Mouse (Mus musculus) embryonic fibroblast, embryonic 13.5 days (primary cell): Measurements from ENCODE around the gene Neurog3.

ENCODE experiments used
- CTCF ChIP-seq: IDR thresholded peaks from 2 replicates; pipeline ENCODE4 v1.5.1; 2011; ENCODE audit warnings: mild to moderate bottlenecking, control low read depth, low read length, moderate library complexity, borderline replicate concordance; ENCODE audit not compliant: insufficient read depth
- POLR2A ChIP-seq: IDR thresholded peaks from 2 replicates; pipeline ENCODE4 v1.6.1; 2011; ENCODE audit warnings: low read depth, mild to moderate bottlenecking, control low read depth, low read length, moderate library complexity

DNA sequence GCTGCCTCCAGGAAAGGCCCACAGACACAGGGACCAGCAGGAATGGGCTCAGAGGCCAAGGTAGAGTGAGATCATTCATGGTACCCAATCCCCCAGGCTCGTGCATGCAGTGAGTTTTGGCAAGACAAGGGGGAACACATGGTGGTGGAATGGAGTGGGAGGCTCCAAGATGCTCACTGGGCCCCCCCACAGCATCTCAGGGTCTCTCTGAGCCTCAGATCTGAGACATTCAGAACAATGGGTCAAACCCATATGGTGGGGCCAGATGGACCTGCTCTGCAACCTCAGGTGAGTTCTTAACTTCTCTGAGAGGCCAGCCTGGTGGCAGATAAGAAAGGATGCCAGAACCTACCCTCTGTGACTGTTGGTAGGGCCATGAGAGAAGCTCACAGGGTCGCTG lies 46.8 kb upstream of the Neurog3 start:
- TF ChIP-seq POLR2A (no peak), CTCF (no peak)
